8 mouse cellular contexts compared by ENCODE assay signal in the genomic region with DNA sequence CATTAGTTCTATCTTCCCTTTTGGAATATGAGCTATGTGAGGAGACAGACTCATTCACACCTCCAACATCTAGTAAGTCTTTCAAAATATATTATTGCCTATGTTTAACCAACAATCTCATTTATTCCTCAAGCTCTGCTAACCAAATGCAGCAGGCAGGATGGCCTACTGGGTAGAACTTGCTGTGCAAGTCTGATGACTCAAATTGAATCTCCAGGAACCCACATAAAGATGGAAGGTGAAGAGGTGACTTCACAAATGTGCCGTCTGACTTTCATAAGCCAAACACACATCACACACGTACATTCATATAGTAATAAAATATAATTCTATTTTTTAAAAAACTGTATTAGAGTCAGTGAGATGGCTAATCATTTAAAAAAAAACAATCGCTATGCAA. TPM values are rescaled to one million over a fixed set of nuclear protein-coding genes. Genes with fewer than 3 reads are reported as not detected.
DNase-seq lines count a peak whose midpoint lies in the region; ATAC-seq and TF ChIP-seq lines count a peak whose summit lies in the region.

No protein-coding gene starts in this region.

- TF ChIP-seq CTCF in cerebellum, adult 2 months (IDR thresholded peaks at IDR 0.05; ENCODE audit: borderline replicate concordance, insufficient read depth, low read depth, low read length) = no peak

- 77% methylated on average over 3 of the region's 3 CpGs for WGBS in cerebellum, adult 2 months
- WGBS in lung, embryonic 16.5 days = 63% methylated on average over 3 of the region's 3 CpGs
- WGBS in limb, embryonic 15.5 days = 66% methylated on average over 3 of the region's 3 CpGs
- 69% methylated on average over 3 of the region's 3 CpGs for WGBS in stomach, embryonic 16.5 days

- no peaks in the 10 kb centered on the region for H3K27me3 ChIP-seq in cerebellum, adult 2 months (ENCODE audit: control insufficient read depth, insufficient read depth, low read length)
- H3K27me3 ChIP-seq in lung, embryonic 16.5 days (ENCODE audit: control insufficient read depth, insufficient read depth, low read depth, low read length) = no peaks in the 10 kb centered on the region; the same call in 1 of the 2 replicates
- no peaks in the 10 kb centered on the region for H3K27me3 ChIP-seq in limb, embryonic 15.5 days
- no peaks in the 10 kb centered on the region for H3K27me3 ChIP-seq in stomach, embryonic 16.5 days (ENCODE audit: control insufficient read depth, insufficient read depth, low read length)

- H3K36me3 ChIP-seq in lung, embryonic 16.5 days (ENCODE audit: control insufficient read depth, insufficient read depth, low read length) = peaks cover under 1% of the 10 kb centered on the region; the same call in 1 of the 2 replicates
- peaks cover 1% of the 10 kb centered on the region; the same call in 1 of the 2 replicates for H3K36me3 ChIP-seq in limb, embryonic 15.5 days
- no peaks in the 10 kb centered on the region for H3K36me3 ChIP-seq in stomach, embryonic 16.5 days (ENCODE audit: control insufficient read depth, insufficient read depth, low read length)

- H3K27ac ChIP-seq in cerebellum, adult 2 months (ENCODE audit: insufficient read depth, low read length) = peak overlapping the region; percentile 97; the same call in 1 of the 2 replicates
- no peak overlapping the region; the same call in 1 of the 2 replicates for H3K27ac ChIP-seq in lung, embryonic 16.5 days (ENCODE audit: low read length)
- H3K27ac ChIP-seq in limb, embryonic 15.5 days = no peak overlapping the region
- H3K27ac ChIP-seq in stomach, embryonic 16.5 days (ENCODE audit: low read length) = peak overlapping the region; percentile 78; the same call in 1 of the 2 replicates

- H3K4me3 ChIP-seq in cerebellum, adult 2 months (replicated peaks; ENCODE audit: insufficient read depth, low read depth, low read length) = peak overlapping the region; percentile 69
- H3K4me3 ChIP-seq in lung, embryonic 16.5 days (ENCODE audit: low read length) = peak overlapping the region; percentile 64
- peak overlapping the region; percentile 79 for H3K4me3 ChIP-seq in limb, embryonic 15.5 days
- H3K4me3 ChIP-seq in stomach, embryonic 16.5 days (replicated peaks; ENCODE audit: low read length) = peak overlapping the region; percentile 74; the same call in 1 of the 2 replicates

- peak overlapping the region; percentile 75 for H3K9ac ChIP-seq in lung, embryonic 16.5 days (ENCODE audit: low read length)
- no peak overlapping the region for H3K9ac ChIP-seq in limb, embryonic 15.5 days
- H3K9ac ChIP-seq in stomach, embryonic 16.5 days (ENCODE audit: low read length) = no peak overlapping the region

- no peaks in the 10 kb centered on the region for H3K9me3 ChIP-seq in lung, embryonic 16.5 days (ENCODE audit: control insufficient read depth, low read length)
- no peaks in the 10 kb centered on the region for H3K9me3 ChIP-seq in limb, embryonic 15.5 days
- no peaks in the 10 kb centered on the region for H3K9me3 ChIP-seq in stomach, embryonic 16.5 days (replicated peaks; ENCODE audit: control insufficient read depth, low read length)

- ATAC-seq in lung, embryonic 16.5 days (ENCODE audit: low read depth) = no peak
- ATAC-seq in limb, embryonic 15.5 days (ENCODE audit: insufficient number of reproducible peaks, low FRiP score, low TSS enrichment, low read depth) = no peak
- no peak for ATAC-seq in stomach, embryonic 16.5 days (ENCODE audit: insufficient read depth, low FRiP score)
- ATAC-seq in monocyte, adult 5-6 weeks (replicated peaks; ENCODE audit: insufficient number of reproducible peaks, low FRiP score, low TSS enrichment, poor library complexity, severe bottlenecking) = no peak

- H3K4me1 ChIP-seq in cerebellum, adult 2 months (ENCODE audit: control insufficient read depth, insufficient read depth, low read length) = peaks cover 4% of the 10 kb centered on the region; the same call in 1 of the 2 replicates
- H3K4me1 ChIP-seq in lung, embryonic 16.5 days (replicated peaks; ENCODE audit: control insufficient read depth, insufficient read depth, low read length) = peaks cover 11% of the 10 kb centered on the region
- peaks cover 11% of the 10 kb centered on the region for H3K4me1 ChIP-seq in limb, embryonic 15.5 days
- peaks cover 10% of the 10 kb centered on the region for H3K4me1 ChIP-seq in stomach, embryonic 16.5 days (ENCODE audit: control insufficient read depth, insufficient read depth, low read length)

- no peak for TF ChIP-seq POLR2A in cerebellum, adult 2 months (IDR thresholded peaks at IDR 0.05; ENCODE audit: borderline replicate concordance, insufficient read depth, low read length)

- peak in 1 of 2 experiments; percentile 15 for DNase-seq in cerebellum, adult 2 months
- no peak for DNase-seq in cerebellum, postnatal 36 days
- DNase-seq in lung, postnatal 14 days = no peak
- DNase-seq in Muller cell, postnatal 12 days (ENCODE audit: inconsistent ontology term) = no peak

- H3K4me2 ChIP-seq in lung, embryonic 16.5 days (ENCODE audit: low read depth, low read length) = peak overlapping the region; percentile 92; the same call in 1 of the 2 replicates
- peak overlapping the region; percentile 76; the same call in 1 of the 2 replicates for H3K4me2 ChIP-seq in limb, embryonic 15.5 days
- peak overlapping the region; percentile 88; the same call in 1 of the 2 replicates for H3K4me2 ChIP-seq in stomach, embryonic 16.5 days (ENCODE audit: low read depth, low read length)

RNA-seq across cellular contexts. Expression of a gene that starts 0.9 kb away (rescaled TPM):
- 27.5 and 30.8 TPM in 2 replicates for polyA plus RNA-seq in cerebellum, adult 2 months (2012; rRNA removed)
- polyA plus RNA-seq in lung, embryonic 16.5 days (2015; fragmentation: Nextera tagmentation; extraction: Ambion mirVana) = 18.0 and 19.2 TPM in 2 replicates
- polyA plus RNA-seq in limb, embryonic 15.5 days (2015; fragmentation: Nextera tagmentation; extraction: Ambion mirVana) = 19.9 and 22.2 TPM in 2 replicates
- 22.0 and 24.4 TPM in 2 replicates for polyA plus RNA-seq in stomach, embryonic 16.5 days (2015; fragmentation: Nextera tagmentation; extraction: Ambion mirVana)
- total RNA-seq in monocyte, adult 5-6 weeks (2017) = 71.7 to 116 TPM (median 73.4 TPM) in 3 replicates

RNA-seq across cellular contexts. Expression of a gene that starts 24.4 kb away (rescaled TPM):
- 161 and 168 TPM in 2 replicates for polyA plus RNA-seq in cerebellum, adult 2 months (2012; rRNA removed)
- polyA plus RNA-seq in lung, embryonic 16.5 days (2015; fragmentation: Nextera tagmentation; extraction: Ambion mirVana) = 293 and 321 TPM in 2 replicates
- polyA plus RNA-seq in limb, embryonic 15.5 days (2015; fragmentation: Nextera tagmentation; extraction: Ambion mirVana) = 297 and 300 TPM in 2 replicates
- 263 and 270 TPM in 2 replicates for polyA plus RNA-seq in stomach, embryonic 16.5 days (2015; fragmentation: Nextera tagmentation; extraction: Ambion mirVana)
- total RNA-seq in monocyte, adult 5-6 weeks (2017) = 708 to 966 TPM (median 956 TPM) in 3 replicates

RNA-seq across cellular contexts. Expression of a gene that starts 36.3 kb away (rescaled TPM):
- 156 and 173 TPM in 2 replicates for polyA plus RNA-seq in cerebellum, adult 2 months (2012; rRNA removed)
- 245 and 281 TPM in 2 replicates for polyA plus RNA-seq in lung, embryonic 16.5 days (2015; fragmentation: Nextera tagmentation; extraction: Ambion mirVana)
- polyA plus RNA-seq in limb, embryonic 15.5 days (2015; fragmentation: Nextera tagmentation; extraction: Ambion mirVana) = 267 and 321 TPM in 2 replicates
- polyA plus RNA-seq in stomach, embryonic 16.5 days (2015; fragmentation: Nextera tagmentation; extraction: Ambion mirVana) = 364 and 480 TPM in 2 replicates
- total RNA-seq in monocyte, adult 5-6 weeks (2017) = 100 to 218 TPM (median 129 TPM) in 3 replicates

RNA-seq across cellular contexts. Expression of a gene that starts 36.4 kb away (rescaled TPM):
- polyA plus RNA-seq in cerebellum, adult 2 months (2012; rRNA removed) = 116 and 118 TPM in 2 replicates
- 253 and 283 TPM in 2 replicates for polyA plus RNA-seq in lung, embryonic 16.5 days (2015; fragmentation: Nextera tagmentation; extraction: Ambion mirVana)
- polyA plus RNA-seq in limb, embryonic 15.5 days (2015; fragmentation: Nextera tagmentation; extraction: Ambion mirVana) = 298 and 308 TPM in 2 replicates
- 382 and 410 TPM in 2 replicates for polyA plus RNA-seq in stomach, embryonic 16.5 days (2015; fragmentation: Nextera tagmentation; extraction: Ambion mirVana)
- 128 to 155 TPM (median 141 TPM) in 3 replicates for total RNA-seq in monocyte, adult 5-6 weeks (2017)

Comparison
In these comparisons a context has a peak if more than half of its experiments do, and no peak if none do; other contexts are left out.
1. H3K27ac ChIP-seq: peak in cerebellum, adult 2 months (single experiment) and stomach, embryonic 16.5 days (single experiment); none in lung, embryonic 16.5 days (single experiment) and limb, embryonic 15.5 days (single experiment).
2. Peak in every context shown above with its lines, with median percentiles within 50 percentile points of each other: H3K4me3 ChIP-seq and H3K4me2 ChIP-seq.